Mouse (Mus musculus) right cerebral cortex, postnatal 36 days (tissue): ENCODE measurements around the gene Fam173b.
A peak's percentile ranks its signal among the peaks of the same experiment; 100 is the strongest.

Experiments
- DNase-seq, 2 experiments: peaks; one replicate each; pipeline ENCODE4 v3.0.0; 2022; ENCODE audit warnings: low spot score in 2 of 2, mixed read lengths in 1 of 2

The Fam173b gene

DNA sequence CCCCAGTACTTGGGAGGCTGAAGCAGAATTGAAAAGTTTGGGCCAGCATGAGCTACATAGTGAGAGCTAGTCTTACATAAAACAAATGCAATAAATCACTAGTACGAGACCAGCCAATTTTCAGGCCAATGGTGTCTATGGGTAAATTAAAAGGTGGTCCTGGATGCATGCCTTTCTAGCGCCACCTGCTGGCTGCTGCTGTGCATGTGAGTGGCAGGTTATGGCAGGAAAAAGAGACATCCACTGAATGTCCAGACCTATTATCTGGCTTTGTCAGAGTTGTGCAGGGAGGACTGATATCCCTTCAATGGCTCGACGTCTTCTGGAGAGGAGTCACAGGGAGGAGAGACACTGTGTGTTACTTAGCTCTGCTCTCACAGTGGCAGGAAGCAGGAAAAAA, 15.1 kb upstream of the Fam173b start:
- DNase-seq, result peak; percentile 83 to 86

- DNase-seq, result no peak
Observed at GRCm38 (mm10) chr15:31587789-31588188, 13.9 kb upstream of the Fam173b start.

DNA sequence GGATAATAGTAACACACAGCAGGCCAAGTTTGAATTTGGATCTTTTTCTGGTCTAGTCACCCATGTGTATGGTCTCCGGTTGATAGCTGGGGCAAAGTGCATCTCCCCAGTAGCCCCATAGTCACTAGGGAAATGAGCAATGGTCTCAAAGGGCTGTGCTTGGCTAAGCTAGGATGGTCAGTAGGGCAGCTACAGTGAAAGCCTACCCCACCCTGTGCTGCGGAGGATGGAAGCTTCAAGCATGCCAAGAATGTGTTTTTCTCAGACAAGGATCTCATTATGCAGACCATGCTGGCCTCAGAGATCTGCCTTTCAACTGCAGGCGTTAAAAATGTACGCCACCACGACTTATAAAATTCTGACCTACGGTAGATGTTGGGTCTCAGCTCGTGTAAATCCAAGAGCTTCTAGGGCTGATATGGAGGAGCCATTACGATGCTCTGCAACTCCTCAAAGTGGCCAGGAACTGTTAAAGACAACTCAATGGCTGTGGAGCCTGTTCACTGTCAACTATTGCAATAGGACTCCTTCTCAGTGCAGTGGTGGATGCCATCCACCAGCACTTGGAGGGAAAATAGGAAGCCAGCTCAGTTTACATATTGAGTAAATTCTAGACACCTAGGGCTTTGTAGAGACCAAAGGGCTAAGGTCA, 12.5 kb upstream of the Fam173b start:
- DNase-seq, result no peak

DNA sequence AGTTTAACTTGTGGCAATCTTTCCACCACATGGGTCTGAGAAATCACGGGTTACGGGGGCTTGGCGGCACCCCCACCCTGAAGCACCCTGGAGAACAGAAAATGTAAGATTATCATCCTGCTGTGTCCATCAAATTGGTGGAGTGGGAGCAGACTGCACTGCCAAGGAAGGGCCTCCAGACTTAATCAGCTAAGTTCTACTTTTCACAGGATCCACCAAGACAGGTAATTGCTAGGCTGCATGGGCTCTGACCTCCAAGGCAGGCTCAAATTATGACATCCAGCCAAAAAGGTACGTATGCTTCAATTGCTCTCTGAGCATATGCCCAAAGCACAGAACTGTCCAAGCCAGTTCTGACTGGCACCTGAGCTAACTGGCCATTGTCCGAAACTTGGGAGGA, 11.5 kb upstream of the Fam173b start:
- no peak for DNase-seq

DNA sequence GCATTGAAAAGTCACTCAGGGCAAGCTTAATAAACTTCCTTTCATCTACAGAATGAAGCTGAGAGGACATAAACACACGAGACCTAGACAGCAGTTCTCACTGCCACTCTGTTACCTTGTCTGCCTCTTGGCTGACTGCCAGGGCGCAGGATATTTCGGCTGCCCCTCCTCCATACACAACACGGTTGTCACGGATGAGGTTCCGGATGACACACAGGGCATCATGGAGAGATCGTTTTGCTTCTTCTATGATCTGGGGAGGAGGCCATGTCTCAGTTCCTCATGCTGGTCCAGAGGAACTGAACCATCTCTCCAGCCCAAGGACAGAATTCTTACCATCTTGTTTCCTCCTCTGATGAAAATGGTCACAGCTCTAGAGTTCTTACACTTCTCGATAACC, 9.1 kb upstream of the Fam173b start:
- no peak for DNase-seq

DNA sequence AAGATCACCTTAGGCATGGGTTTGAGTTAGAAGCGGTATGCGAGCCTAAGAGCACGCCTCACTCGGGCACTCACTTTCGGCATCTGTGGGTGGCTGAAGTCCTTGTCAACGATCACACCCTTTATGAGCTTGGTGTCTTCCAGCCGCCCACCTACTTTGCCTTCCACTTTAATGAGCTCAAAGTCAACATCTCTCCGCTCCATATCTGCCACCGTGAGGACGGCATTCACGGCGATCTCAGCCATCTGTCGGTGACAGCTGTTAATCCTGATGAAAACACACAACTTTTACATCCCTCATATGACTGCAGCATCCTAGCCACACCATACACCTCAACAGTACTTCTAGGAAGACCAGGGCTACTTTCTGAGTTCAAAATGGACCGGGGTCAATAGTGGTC, 7.4 kb upstream of the Fam173b start:
- DNase-seq, result no peak

DNA sequence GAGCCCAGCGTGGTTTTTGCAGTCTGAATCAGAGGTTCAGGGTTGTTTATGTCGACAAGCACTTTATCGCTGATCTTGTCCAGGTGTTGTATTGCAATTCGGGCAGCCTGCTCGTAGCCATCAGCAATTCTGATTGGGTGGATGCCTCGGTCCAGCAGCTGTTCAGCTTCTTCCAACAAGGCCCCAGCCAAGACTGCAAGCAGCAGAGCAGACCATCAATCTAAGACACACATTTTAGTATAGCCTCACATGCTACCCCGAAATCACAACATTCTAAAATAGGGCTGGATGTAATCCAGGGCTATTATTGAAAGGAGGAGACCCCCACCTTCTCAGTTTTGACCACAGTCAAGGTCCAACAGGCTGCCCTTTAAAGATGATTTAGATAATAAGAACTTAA, 6.0 kb upstream of the Fam173b start:
- no peak for DNase-seq

GRCm38 (mm10) chr15:31599834-31600233, 1.8 kb upstream of the Fam173b start:
- no peak for DNase-seq

DNA sequence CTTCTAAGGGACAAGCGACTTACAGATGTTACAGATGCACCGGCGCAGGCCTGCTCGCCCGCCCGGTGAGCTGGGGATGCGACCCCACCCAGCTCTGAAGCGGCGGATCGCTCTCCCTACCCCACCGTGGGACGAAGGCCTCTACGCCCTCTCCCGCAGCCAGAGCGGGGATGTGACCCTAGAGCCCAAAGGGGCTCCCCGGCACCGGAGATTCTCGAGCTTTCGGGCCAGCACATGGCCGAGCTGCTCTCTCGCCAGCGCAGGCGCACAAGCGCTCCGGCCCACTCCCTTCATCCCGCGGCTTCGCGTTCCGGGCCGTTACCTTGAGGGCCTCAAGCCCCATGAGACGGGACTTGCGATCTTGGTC, 390 bp upstream of the Fam173b start:
- DNase-seq, result no peak

GRCm38 (mm10) chr15:31602426-31602825, 774 bp downstream of the Fam173b start:
- DNase-seq, result peak; percentile 50 to 55

DNA sequence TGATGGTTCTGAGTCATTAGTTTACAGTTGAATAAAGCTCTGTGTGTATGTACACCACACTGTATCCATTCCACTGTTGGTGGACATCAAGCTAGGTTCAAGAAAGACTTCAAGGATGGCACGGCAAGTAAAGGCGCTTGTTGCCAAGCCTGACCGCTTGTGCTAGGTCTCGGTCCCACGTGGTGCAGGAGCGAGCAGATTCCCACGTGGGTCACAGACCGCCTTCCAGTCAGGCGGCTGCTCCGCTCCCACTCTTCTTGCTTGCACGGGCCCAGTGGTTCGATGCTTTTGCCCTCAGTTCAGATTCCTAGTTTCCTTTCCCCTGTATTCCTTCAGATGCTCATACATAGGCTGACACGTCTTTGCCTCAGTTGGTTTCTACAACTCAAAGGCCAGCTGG, 1.5 kb downstream of the Fam173b start:
- no peak for DNase-seq

GRCm38 (mm10) chr15:31606821-31607220, 5.2 kb downstream of the Fam173b start:
- no peak for DNase-seq

- no peak for DNase-seq
Observed at GRCm38 (mm10) chr15:31611027-31611426, 9.4 kb downstream of the Fam173b start.

GRCm38 (mm10) chr15:31611976-31612375, 10.3 kb downstream of the Fam173b start:
- DNase-seq, result no peak

DNA sequence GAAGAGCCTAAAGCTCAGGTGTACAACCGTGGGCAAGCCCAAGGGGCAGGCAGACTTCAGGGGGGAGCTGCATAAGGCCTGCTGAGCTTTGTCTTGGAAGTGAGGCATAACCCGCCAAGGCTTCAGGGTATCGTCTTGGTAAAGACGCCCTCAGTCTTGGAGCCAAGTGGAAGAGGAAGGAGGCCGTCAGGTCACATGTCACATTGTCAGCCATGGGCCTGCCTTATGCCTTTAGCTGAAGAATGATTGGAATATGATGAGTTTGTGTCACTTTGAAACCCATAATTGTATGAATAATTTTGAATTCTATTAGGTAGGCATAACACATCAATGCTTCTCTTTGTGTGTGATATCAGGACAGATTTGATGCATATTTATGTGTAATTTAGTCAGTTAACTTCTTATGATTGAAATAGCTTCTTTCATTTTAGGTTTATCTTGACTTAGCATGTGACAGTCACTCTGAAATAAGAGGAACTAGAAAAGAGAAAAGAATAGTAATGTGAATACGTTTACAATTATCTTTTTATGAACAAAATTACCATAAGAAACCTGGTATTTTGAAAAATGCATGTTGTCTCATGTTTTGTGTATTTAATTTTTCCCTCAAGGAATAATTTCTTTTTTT, 12.3 kb downstream of the Fam173b start:
- no peak for DNase-seq

DNA sequence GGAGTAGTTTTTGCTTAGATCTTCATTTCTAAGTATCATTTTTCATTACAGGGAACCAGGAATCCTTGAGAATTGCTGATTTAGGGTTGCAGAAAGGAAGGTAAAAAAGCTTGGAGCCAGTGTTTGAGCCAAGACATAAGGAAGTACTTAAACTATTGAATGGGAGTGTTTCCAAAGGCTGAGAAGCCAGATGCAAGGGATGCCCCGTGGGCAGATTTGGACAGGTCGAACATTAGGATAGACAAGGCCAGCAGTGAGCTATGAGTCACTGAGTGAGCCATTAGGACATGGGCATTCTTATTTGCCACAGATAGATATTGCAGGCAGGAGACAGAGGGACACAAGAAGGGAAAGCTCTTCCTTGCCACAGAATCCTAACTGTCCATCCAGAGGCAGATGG, 13.0 kb downstream of the Fam173b start:
- DNase-seq, result no peak

DNA sequence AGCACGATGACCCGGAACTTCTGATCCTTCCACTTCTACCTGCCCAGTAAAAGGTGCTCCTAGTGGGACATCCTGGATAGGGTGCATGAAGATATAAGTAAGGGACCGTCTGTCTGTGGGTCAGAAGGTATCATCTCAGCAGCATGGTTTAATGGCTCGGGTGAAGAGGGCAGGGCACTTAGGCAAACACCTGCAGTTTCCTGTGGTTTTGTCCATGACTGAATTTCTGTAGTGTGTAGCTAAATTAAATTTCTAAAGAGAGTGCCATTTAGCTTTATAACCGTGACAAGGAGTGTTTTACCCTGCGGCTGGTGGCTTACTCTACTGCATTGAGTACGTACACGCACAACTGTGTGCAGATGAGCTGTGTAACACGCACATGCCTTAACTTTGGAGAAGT, 15.6 kb downstream of the Fam173b start:
- no peak for DNase-seq

- DNase-seq, result no peak
Observed at GRCm38 (mm10) chr15:31619521-31619920, 17.9 kb downstream of the Fam173b start.

DNA sequence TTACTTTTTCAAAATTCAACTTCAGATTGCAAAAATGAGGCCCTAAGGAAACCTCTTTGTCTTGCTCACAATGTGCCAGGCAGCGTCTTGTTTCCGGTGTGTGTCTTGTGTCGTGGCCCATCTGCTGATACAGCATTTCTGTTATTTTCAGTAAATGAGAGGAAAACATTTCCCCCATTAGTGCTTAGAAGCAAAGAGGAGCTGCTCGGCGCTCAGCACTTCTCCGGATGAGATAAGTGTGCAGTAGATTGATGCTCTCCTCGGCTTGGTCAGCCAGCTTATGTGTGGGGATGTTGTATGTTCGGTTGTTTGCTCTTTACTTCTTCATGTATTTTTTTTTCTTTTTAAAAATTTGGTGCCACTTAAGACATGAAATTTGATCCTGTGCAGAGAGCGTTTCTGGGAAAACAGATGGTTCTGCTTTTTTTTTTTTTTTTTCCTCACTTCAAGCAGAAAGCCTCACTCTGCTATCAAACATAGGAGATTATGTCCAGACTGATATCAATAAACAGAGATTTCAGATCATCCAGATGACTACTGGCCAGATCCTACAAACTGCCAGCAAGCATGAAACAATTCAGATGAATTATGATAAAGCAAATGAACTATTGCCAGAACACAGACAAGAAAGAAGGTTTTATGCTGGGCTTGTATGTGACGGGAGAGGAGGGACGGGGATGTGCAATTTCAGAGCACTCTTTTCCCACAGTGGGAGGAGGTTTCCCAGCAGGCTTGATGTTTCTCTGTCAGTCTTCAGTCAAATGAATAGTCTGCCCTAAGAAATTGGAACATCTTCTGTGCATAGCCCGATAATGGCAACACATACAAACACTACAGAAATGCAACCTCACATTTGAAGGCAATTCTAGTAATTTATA, 25.9 kb downstream of the Fam173b start:
- no peak for DNase-seq

DNA sequence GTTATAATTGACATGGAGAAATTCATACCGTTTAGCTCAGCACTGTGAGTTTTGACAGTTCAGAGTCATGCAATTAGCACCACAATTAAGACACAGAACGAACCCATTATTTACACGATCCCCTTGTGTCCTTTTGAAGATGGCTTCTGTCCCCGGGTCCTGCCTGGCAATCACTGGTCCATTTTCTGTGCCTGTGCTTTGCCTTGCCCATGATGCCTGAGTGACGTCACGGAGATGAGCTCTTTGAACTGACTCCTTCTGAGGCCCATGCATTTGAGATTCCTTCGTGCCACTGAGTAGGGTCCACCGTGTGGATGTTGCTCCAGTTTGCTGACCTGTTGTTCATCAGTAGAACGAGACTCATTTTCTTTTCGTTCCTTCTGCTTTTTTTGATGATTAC, 26.5 kb downstream of the Fam173b start:
- no peak for DNase-seq

DNA sequence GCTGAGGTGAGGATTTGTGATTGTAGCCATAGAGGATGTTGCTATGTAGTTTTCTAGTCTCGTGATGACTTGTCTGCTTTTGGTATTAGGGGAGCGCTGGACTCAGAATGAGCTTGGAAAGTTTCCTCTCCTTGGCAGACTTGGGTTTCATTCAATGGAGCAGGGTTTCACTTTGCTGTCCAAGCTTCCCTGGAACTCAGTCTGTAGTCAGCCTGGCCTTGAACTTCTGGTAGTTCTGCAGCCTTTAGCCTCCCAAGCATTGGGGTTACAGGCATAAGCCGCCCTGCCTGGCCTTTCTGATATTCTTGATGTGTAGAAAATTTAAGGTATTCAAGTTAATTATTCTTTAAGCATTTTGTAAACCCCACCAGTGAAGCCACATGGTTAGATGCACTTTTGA, 27.9 kb downstream of the Fam173b start:
- no peak for DNase-seq

GRCm38 (mm10) chr15:31631396-31631858, 29.8 kb downstream of the Fam173b start:
- DNase-seq, result no peak

- DNase-seq, result no peak
Observed at GRCm38 (mm10) chr15:31632478-31632877, 30.8 kb downstream of the Fam173b start.
